Mouse (Mus musculus) intestine, embryonic 16.5 days (tissue): ENCODE measurements around the gene Depdc5. TPM values are rescaled to one million over a fixed set of nuclear protein-coding genes. Genes with fewer than 3 reads are reported as not detected.
"Not testable (repeated sequence)": the region's sequence is repeated elsewhere in the genome, so short reads cannot be mapped to it uniquely, and the experiment has no call there.

ENCODE experiments used
- ATAC-seq: fragments of 200-750 bp; cut with Nextera tagmentation; 2 replicates; pipeline ENCODE4 v1.8.0; 2017; ENCODE audit warnings: moderate TSS enrichment, moderate library complexity
- H3K27ac ChIP-seq: fragments of 300-500 bp; sonication (generic); 2 replicates; pipeline ENCODE4 v1.5.1; 2014; ENCODE audit warnings: mild to moderate bottlenecking, low read length
- H3K27me3 ChIP-seq: fragments of 300-500 bp; sonication (generic); replicated peaks from 2 replicates; pipeline ENCODE4 v1.6.1; 2014; ENCODE audit warnings: low read length, control low read depth, mixed read lengths; ENCODE audit not compliant: control insufficient read depth, insufficient read depth
- H3K36me3 ChIP-seq: fragments of 300-500 bp; sonication (generic); 2 replicates; pipeline ENCODE4 v1.6.1; 2014; ENCODE audit warnings: low read length, control low read depth; ENCODE audit not compliant: control insufficient read depth, insufficient read depth
- H3K4me1 ChIP-seq: fragments of 300-500 bp; sonication (generic); 2 replicates; pipeline ENCODE4 v1.6.1; 2014; ENCODE audit warnings: low read length, control low read depth, mixed read lengths; ENCODE audit not compliant: control insufficient read depth, insufficient read depth
- H3K4me2 ChIP-seq: fragments of 300-500 bp; sonication (generic); 2 replicates; pipeline ENCODE4 v1.6.1; 2014; ENCODE audit warnings: low read depth, low read length, control low read depth
- H3K4me3 ChIP-seq: fragments of 300-500 bp; sonication (generic); 2 replicates; pipeline ENCODE4 v1.5.1; 2014; ENCODE audit warnings: mild to moderate bottlenecking, low read length
- H3K9ac ChIP-seq: fragments of 300-500 bp; sonication (generic); 2 replicates; pipeline ENCODE4 v1.6.1; 2014; ENCODE audit warnings: low read depth, low read length
- H3K9me3 ChIP-seq: fragments of 300-500 bp; sonication (generic); 2 replicates; pipeline ENCODE4 v1.6.1; 2016; ENCODE audit warnings: low read length, control low read depth; ENCODE audit not compliant: control insufficient read depth
- WGBS: fragments of 180-500 bp; shearing (Covaris S2); extraction: QIAGEN DNeasy Blood & Tissue Kit; methylation state at CpG from one replicate; pipeline ENCODE4 v1.1.7; 2014; 5-methylcytosine and 5-hydroxymethylcytosine counted together
- polyA plus RNA-seq: library from polyadenylated mRNA; unstranded; fragments of >200 nt; fragmentation: Nextera tagmentation; extraction: Ambion mirVana; gene quantifications from 2 replicates; pipeline ENCODE4 v1.2.1, GENCODE M21; 2015

Gene Depdc5
- polyA plus RNA-seq, 1 experiment from 2014 or later = 14.6 TPM

DNA sequence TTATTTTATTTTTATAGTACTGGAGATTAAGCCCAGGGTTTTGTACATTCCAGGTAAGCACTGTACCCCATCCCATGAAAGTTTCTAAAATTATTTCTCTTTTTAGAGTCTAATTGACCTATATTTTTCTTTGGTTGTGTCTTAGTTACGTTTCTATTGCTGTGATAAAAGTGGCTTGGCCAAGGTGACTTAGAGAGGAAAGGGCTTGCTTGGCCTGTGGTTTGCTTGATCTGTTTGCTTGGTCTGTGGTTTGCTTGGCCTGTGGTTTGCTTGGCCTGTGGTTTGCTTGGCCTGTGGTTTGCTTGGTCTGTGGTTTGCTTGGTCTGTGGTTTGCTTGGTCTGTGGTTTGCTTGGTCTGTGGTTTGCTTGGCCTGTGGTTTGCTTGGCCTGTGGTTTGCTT, 177.2 kb downstream of the Depdc5 start:
- not testable (repeated sequence) for ATAC-seq, H3K4me1 ChIP-seq, H3K4me3 ChIP-seq, H3K27me3 ChIP-seq, H3K4me2 ChIP-seq, H3K9ac ChIP-seq, H3K9me3 ChIP-seq, H3K27ac ChIP-seq, H3K36me3 ChIP-seq
- WGBS = 85% methylated on average over 1 of the region's 1 CpGs

DNA sequence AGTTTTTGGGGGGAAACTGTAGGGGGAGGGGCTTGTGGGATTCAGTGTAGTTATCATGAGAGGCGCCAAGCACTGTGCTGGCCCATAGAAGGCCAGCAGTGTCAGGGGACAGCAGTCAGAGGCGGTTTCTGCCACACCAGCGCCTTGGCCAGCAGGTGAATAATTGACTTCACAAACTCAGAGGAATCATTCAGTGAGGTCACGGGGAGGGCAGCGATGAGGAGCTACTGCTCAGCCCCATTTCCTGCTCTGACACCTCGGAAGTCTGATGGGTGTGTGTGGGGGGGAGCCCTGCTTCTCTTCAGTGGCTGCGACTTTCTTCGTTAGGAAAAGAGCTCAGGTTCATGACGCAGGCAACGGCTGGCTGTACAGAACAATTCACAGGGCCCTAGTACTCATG, 179.9 kb downstream of the Depdc5 start:
- Histone ChIP-seq H3K9me3 (peaks cover 3% of the 10 kb centered on the region; the same call in 1 of the 2 replicates), H3K4me1 (peaks cover 2% of the 10 kb centered on the region; the same call in 1 of the 2 replicates), H3K27ac (no peak overlapping the region), H3K27me3 (no peaks in the 10 kb centered on the region), H3K36me3 (no peaks in the 10 kb centered on the region), H3K4me2 (no peak overlapping the region), H3K9ac (no peak overlapping the region), H3K4me3 (no peak overlapping the region)
- 29% methylated on average over 10 of the region's 10 CpGs for WGBS
- ATAC-seq = peak; percentile 77

Other genes with a start within 250 kb of the Depdc5 start
- gene Pisd, start 78.1 kb upstream of the Depdc5 start, polyA plus RNA-seq = 110 and 114 TPM in 2 replicates
- not detected in 2 replicates for gene Gm20671, start 36.6 kb upstream of the Depdc5 start, polyA plus RNA-seq
- 8.8 and 10.1 TPM in 2 replicates for gene Prr14l, start 9.4 kb upstream of the Depdc5 start, polyA plus RNA-seq
- gene Ywhah, start 155.1 kb downstream of the Depdc5 start, polyA plus RNA-seq = 408 and 430 TPM in 2 replicates
- 93.5 and 131 TPM in 2 replicates for gene Slc5a1, start 240.5 kb downstream of the Depdc5 start, polyA plus RNA-seq